Mouse (Mus musculus) lung, embryonic 16.5 days (tissue): ENCODE measurements around the gene Dact1. TPM values are rescaled to one million over a fixed set of nuclear protein-coding genes. Genes with fewer than 3 reads are reported as not detected.

Experiments used
- ATAC-seq: fragments of 200-750 bp; cut with Nextera tagmentation; 2 replicates; pipeline ENCODE4 v1.8.0; 2017; ENCODE audit warnings: low read depth, mild to moderate bottlenecking, moderate library complexity
- H3K27ac ChIP-seq: fragments of 300-500 bp; sonication (generic); 2 replicates; pipeline ENCODE4 v1.5.1; 2014; ENCODE audit warnings: mild to moderate bottlenecking, control low read depth, low read length
- H3K27me3 ChIP-seq: fragments of 300-500 bp; sonication (generic); 2 replicates; pipeline ENCODE4 v1.6.1; 2014; ENCODE audit warnings: low read depth, low read length, mixed read lengths; ENCODE audit not compliant: control insufficient read depth, insufficient read depth
- H3K36me3 ChIP-seq: fragments of 300-500 bp; sonication (generic); 2 replicates; pipeline ENCODE4 v1.6.1; 2014; ENCODE audit warnings: low read length; ENCODE audit not compliant: control insufficient read depth, insufficient read depth
- H3K4me1 ChIP-seq: fragments of 300-500 bp; sonication (generic); replicated peaks from 2 replicates; pipeline ENCODE4 v1.6.1; 2014; ENCODE audit warnings: low read length, mixed read lengths; ENCODE audit not compliant: control insufficient read depth, insufficient read depth
- H3K4me2 ChIP-seq: fragments of 300-500 bp; sonication (generic); 2 replicates; pipeline ENCODE4 v1.6.1; 2014; ENCODE audit warnings: low read depth, low read length, control low read depth
- H3K4me3 ChIP-seq: fragments of 300-500 bp; sonication (generic); 2 replicates; pipeline ENCODE4 v1.5.1; 2014; ENCODE audit warnings: mild to moderate bottlenecking, low read length, control low read depth
- H3K9ac ChIP-seq: fragments of 300-500 bp; sonication (generic); 2 replicates; pipeline ENCODE4 v1.6.1; 2014; ENCODE audit warnings: low read length, control low read depth
- H3K9me3 ChIP-seq: fragments of 300-500 bp; sonication (generic); 2 replicates; pipeline ENCODE4 v1.6.1; 2016; ENCODE audit warnings: low read length; ENCODE audit not compliant: control insufficient read depth
- WGBS: fragments of 180-500 bp; shearing (Covaris S2); extraction: QIAGEN DNeasy Blood & Tissue Kit; methylation state at CpG from one replicate; pipeline ENCODE4 v1.1.7; 2014; 5-methylcytosine and 5-hydroxymethylcytosine counted together
- polyA plus RNA-seq: library from polyadenylated mRNA; unstranded; fragments of >200 nt; fragmentation: Nextera tagmentation; extraction: Ambion mirVana; gene quantifications from 2 replicates; pipeline ENCODE4 v1.2.1, GENCODE M21; 2015

The Dact1 gene
- polyA plus RNA-seq, 1 experiment from 2014 or later = 6.4 TPM

- Histone ChIP-seq H3K27me3 (no peaks in the 10 kb centered on the region; the same call in 1 of the 2 replicates), H3K4me3 (no peak overlapping the region), H3K4me2 (no peak overlapping the region), H3K9ac (no peak overlapping the region), H3K36me3 (no peaks in the 10 kb centered on the region), H3K27ac (no peak overlapping the region), H3K9me3 (no peaks in the 10 kb centered on the region), H3K4me1 (peaks cover 18% of the 10 kb centered on the region)
- no peak for ATAC-seq
- 29% methylated on average over 5 of the region's 5 CpGs for WGBS
Observed at GRCm38 (mm10) chr12:71333561-71333960, 23.9 kb downstream of the Dact1 start.

- Histone ChIP-seq H3K9ac (no peak overlapping the region), H3K4me2 (no peak overlapping the region), H3K36me3 (no peaks in the 10 kb centered on the region), H3K4me1 (peaks cover 17% of the 10 kb centered on the region), H3K4me3 (no peak overlapping the region), H3K27me3 (no peaks in the 10 kb centered on the region; the same call in 1 of the 2 replicates), H3K9me3 (no peaks in the 10 kb centered on the region), H3K27ac (no peak overlapping the region)
- WGBS = 41% methylated on average over 11 of the region's 11 CpGs
- no peak for ATAC-seq
Observed at GRCm38 (mm10) chr12:71337025-71337582, 27.4 kb downstream of the Dact1 start.

- WGBS = 34% methylated on average over 6 of the region's 6 CpGs
- Histone ChIP-seq H3K27me3 (no peaks in the 10 kb centered on the region; the same call in 1 of the 2 replicates), H3K9ac (no peak overlapping the region), H3K4me1 (peaks cover 15% of the 10 kb centered on the region), H3K36me3 (no peaks in the 10 kb centered on the region), H3K9me3 (no peaks in the 10 kb centered on the region), H3K27ac (no peak overlapping the region), H3K4me3 (no peak overlapping the region), H3K4me2 (no peak overlapping the region)
- peak; percentile 34 for ATAC-seq
Observed at GRCm38 (mm10) chr12:71337896-71338463, 28.3 kb downstream of the Dact1 start.

- no peak for ATAC-seq
- WGBS = 49% methylated on average over 16 of the region's 16 CpGs
- no peak overlapping the region for H3K4me2 ChIP-seq
Observed at GRCm38 (mm10) chr12:71339142-71339848, 29.6 kb downstream of the Dact1 start.

GRCm38 (mm10) chr12:71342397-71342796 is 32.7 kb downstream of the Dact1 start:
- H3K9ac ChIP-seq = 0 out of 2 replicates have a peak overlapping the region, but pooled peaks have one; percentile 27
- H3K27ac ChIP-seq = no peak overlapping the region
- H3K27me3 ChIP-seq = no peaks in the 10 kb centered on the region; the same call in 1 of the 2 replicates
- 26% methylated on average over 13 of the region's 13 CpGs for WGBS
- ATAC-seq = no peak
- peak overlapping the region; percentile 35; the same call in 1 of the 2 replicates for H3K4me3 ChIP-seq
- H3K4me2 ChIP-seq = peak overlapping the region; percentile 42
- no peaks in the 10 kb centered on the region for H3K36me3 ChIP-seq
- H3K9me3 ChIP-seq = no peaks in the 10 kb centered on the region
- H3K4me1 ChIP-seq = peaks cover 14% of the 10 kb centered on the region

More at GRCm38 (mm10) chr12:71339142-71339848, 29.6 kb downstream of the Dact1 start:
- Histone ChIP-seq H3K4me1 (peaks cover 10% of the 10 kb centered on the region; the same call in 1 of the 2 replicates), H3K27ac (no peak overlapping the region), H3K4me3 (no peak overlapping the region), H3K27me3 (no peaks in the 10 kb centered on the region; the same call in 1 of the 2 replicates), H3K9ac (no peak overlapping the region), H3K36me3 (no peaks in the 10 kb centered on the region), H3K9me3 (no peaks in the 10 kb centered on the region)

GRCm38 (mm10) chr12:71345471-71345870 is 35.8 kb downstream of the Dact1 start:
- ATAC-seq = peak; percentile 52; the same call in 1 of the 2 replicates
- WGBS = 36% methylated on average over 7 of the region's 7 CpGs
- no peak overlapping the region for H3K4me3 ChIP-seq
- H3K9ac ChIP-seq = no peak overlapping the region
- H3K36me3 ChIP-seq = no peaks in the 10 kb centered on the region
- no peaks in the 10 kb centered on the region for H3K27me3 ChIP-seq
- peak overlapping the region; percentile 30; the same call in 1 of the 2 replicates for H3K4me2 ChIP-seq
- H3K27ac ChIP-seq = peak overlapping the region; percentile 54
- no peaks in the 10 kb centered on the region for H3K9me3 ChIP-seq
- H3K4me1 ChIP-seq = peaks cover 9% of the 10 kb centered on the region

GRCm38 (mm10) chr12:71346071-71346470 is 36.4 kb downstream of the Dact1 start:
- Histone ChIP-seq H3K4me3 (no peak overlapping the region), H3K27ac (peak overlapping the region; percentile 54), H3K9me3 (no peaks in the 10 kb centered on the region), H3K4me1 (peaks cover 9% of the 10 kb centered on the region), H3K4me2 (peak overlapping the region; percentile 30), H3K36me3 (no peaks in the 10 kb centered on the region), H3K9ac (no peak overlapping the region), H3K27me3 (no peaks in the 10 kb centered on the region)
- 11% methylated on average over 5 of the region's 5 CpGs for WGBS
- ATAC-seq = peak; percentile 41; the same call in 1 of the 2 replicates

- H3K4me2 ChIP-seq = no peak overlapping the region
- no peaks in the 10 kb centered on the region for H3K36me3 ChIP-seq
- H3K9me3 ChIP-seq = no peaks in the 10 kb centered on the region
- no peak overlapping the region for H3K9ac ChIP-seq
- H3K4me3 ChIP-seq = no peak overlapping the region
- 81% methylated on average over 8 of the region's 8 CpGs for WGBS
- ATAC-seq = no peak
- H3K4me1 ChIP-seq = peaks cover 9% of the 10 kb centered on the region
- H3K27ac ChIP-seq = no peak overlapping the region
- no peaks in the 10 kb centered on the region for H3K27me3 ChIP-seq
Observed at GRCm38 (mm10) chr12:71348401-71348896, 38.8 kb downstream of the Dact1 start.

- Histone ChIP-seq H3K9ac (no peak overlapping the region), H3K9me3 (no peaks in the 10 kb centered on the region)
- 72% methylated on average over 2 of the region's 2 CpGs for WGBS
Observed at GRCm38 (mm10) chr12:71350077-71350476, 40.4 kb downstream of the Dact1 start.

More at GRCm38 (mm10) chr12:71350077-71350476, 40.4 kb downstream of the Dact1 start:
- Histone ChIP-seq H3K4me3 (no peak overlapping the region), H3K4me1 (peaks cover 9% of the 10 kb centered on the region), H3K27ac (no peak overlapping the region), H3K36me3 (no peaks in the 10 kb centered on the region), H3K4me2 (no peak overlapping the region), H3K27me3 (no peaks in the 10 kb centered on the region)
- ATAC-seq = no peak
